Comparison of ENCODE assay signal across 19 mouse cellular contexts in genomic region chr17:5828944-5829343, GRCm38 (mm10). TPM values are rescaled to one million over a fixed set of nuclear protein-coding genes. Genes with fewer than 3 reads are reported as not detected.
A peak's percentile ranks its signal among the peaks of the same experiment; 100 is the strongest.
DNase-seq lines count a peak whose midpoint lies in the region; ATAC-seq lines count a peak whose summit lies in the region.
"Had no signal": no experiment of that assay in that cellular context is flagged by ENCODE, and none has a peak within 500 bp of the region (broad histone marks: within the 10 kb centered on the region; RNA-seq: fewer than 3 reads in every experiment).

No protein-coding gene starts in this region.

- H3K4me3 ChIP-seq in forebrain, embryonic 10.5 days: no peak overlapping the region
- H3K4me3 ChIP-seq in forebrain, embryonic 14.5 days (ENCODE audit: low read depth, low read length): no peak overlapping the region
- no peak overlapping the region for H3K4me3 ChIP-seq in midbrain, embryonic 11.5 days (ENCODE audit: low read depth, low read length)
- no peak overlapping the region for H3K4me3 ChIP-seq in midbrain, embryonic 14.5 days (replicated peaks; ENCODE audit: low read depth, low read length)
- H3K4me3 ChIP-seq in liver, embryonic 11.5 days (ENCODE audit: low read depth, low read length): no peak overlapping the region
- H3K4me3 ChIP-seq: megakaryocyte, embryonic 14.5 days had no signal

- no peak for ATAC-seq in forebrain, embryonic 14.5 days
- ATAC-seq in midbrain, embryonic 11.5 days (ENCODE audit: low FRiP score): no peak
- ATAC-seq in midbrain, embryonic 14.5 days (ENCODE audit: low FRiP score, low TSS enrichment): no peak
- no peak for ATAC-seq in liver, embryonic 11.5 days (replicated peaks; ENCODE audit: low FRiP score)

- peak overlapping the region; percentile 77; the same call in 1 of the 2 replicates for H3K27ac ChIP-seq in forebrain, embryonic 10.5 days
- H3K27ac ChIP-seq in forebrain, embryonic 14.5 days (ENCODE audit: low read depth, low read length): no peak overlapping the region
- H3K27ac ChIP-seq in midbrain, embryonic 11.5 days (ENCODE audit: low read depth, low read length): no peak overlapping the region
- no peak overlapping the region for H3K27ac ChIP-seq in midbrain, embryonic 14.5 days (replicated peaks; ENCODE audit: low read depth, low read length)
- peak overlapping the region; percentile 82 for H3K27ac ChIP-seq in liver, embryonic 11.5 days (ENCODE audit: low read depth, low read length)
- H3K27ac ChIP-seq: forebrain, embryonic 12.5 days; heart, embryonic 15.5 days; hindbrain, postnatal 0 days had no signal

- no peak for DNase-seq in forebrain, embryonic 10.5 days (ENCODE audit: extremely low spot score, low spot score)
- no peak for DNase-seq in forebrain, embryonic 14.5 days (ENCODE audit: low spot score)
- peak; percentile 75 for DNase-seq in midbrain, embryonic 11.5 days (ENCODE audit: low spot score, missing footprints)
- DNase-seq in midbrain, embryonic 14.5 days: no peak
- no peak for DNase-seq in liver, embryonic 11.5 days (ENCODE audit: low spot score)
- DNase-seq in yolk sac, embryonic 10.5 days (ENCODE audit: low spot score): peak; percentile 55
- no peak for DNase-seq in right cerebral cortex, postnatal 10 days (ENCODE audit: low spot score in 2 of 2)
- no peak for DNase-seq in T-cell, adult 2 months (ENCODE audit: low spot score)
- DNase-seq: adrenal gland, postnatal 10 days; cerebellum, adult 11 months; cerebellum, postnatal 14 days; gastrocnemius, postnatal 14 days; lung, adult 18-20 months; thymus, postnatal 36 days had no signal

- peaks cover 33% of the 10 kb centered on the region for H3K4me1 ChIP-seq in forebrain, embryonic 10.5 days
- peaks cover 8% of the 10 kb centered on the region for H3K4me1 ChIP-seq in forebrain, embryonic 14.5 days (ENCODE audit: control insufficient read depth, insufficient read depth, low read length)
- peaks cover 13% of the 10 kb centered on the region for H3K4me1 ChIP-seq in midbrain, embryonic 11.5 days (ENCODE audit: control insufficient read depth, insufficient read depth, low read length)
- H3K4me1 ChIP-seq in midbrain, embryonic 14.5 days (ENCODE audit: control insufficient read depth, insufficient read depth, low read length): peaks cover 11% of the 10 kb centered on the region; the same call in 1 of the 2 replicates
- H3K4me1 ChIP-seq in liver, embryonic 11.5 days (replicated peaks; ENCODE audit: control insufficient read depth, insufficient read depth, low read length): peaks cover 43% of the 10 kb centered on the region

- no peaks in the 10 kb centered on the region for H3K27me3 ChIP-seq in forebrain, embryonic 10.5 days (ENCODE audit: poor library complexity, severe bottlenecking)
- H3K27me3 ChIP-seq in forebrain, embryonic 14.5 days (replicated peaks; ENCODE audit: control insufficient read depth, insufficient read depth, low read length): no peaks in the 10 kb centered on the region
- no peaks in the 10 kb centered on the region for H3K27me3 ChIP-seq in midbrain, embryonic 11.5 days (ENCODE audit: control insufficient read depth, insufficient read depth, low read length)
- H3K27me3 ChIP-seq in midbrain, embryonic 14.5 days (ENCODE audit: control insufficient read depth, insufficient read depth, low read length): no peaks in the 10 kb centered on the region
- no peaks in the 10 kb centered on the region for H3K27me3 ChIP-seq in liver, embryonic 11.5 days (replicated peaks; ENCODE audit: control insufficient read depth, insufficient read depth, low read length)
- H3K27me3 ChIP-seq: forebrain, embryonic 12.5 days; heart, embryonic 15.5 days; megakaryocyte, embryonic 14.5 days had no signal

- no peaks in the 10 kb centered on the region for H3K36me3 ChIP-seq in forebrain, embryonic 10.5 days (replicated peaks)
- H3K36me3 ChIP-seq in forebrain, embryonic 14.5 days (ENCODE audit: control insufficient read depth, insufficient read depth, low read length): no peaks in the 10 kb centered on the region
- H3K36me3 ChIP-seq in midbrain, embryonic 11.5 days (ENCODE audit: control insufficient read depth, insufficient read depth, low read length): no peaks in the 10 kb centered on the region
- H3K36me3 ChIP-seq in midbrain, embryonic 14.5 days (ENCODE audit: control insufficient read depth, insufficient read depth, low read length): no peaks in the 10 kb centered on the region
- no peaks in the 10 kb centered on the region for H3K36me3 ChIP-seq in liver, embryonic 11.5 days (ENCODE audit: control insufficient read depth, insufficient read depth, low read length)
- H3K36me3 ChIP-seq: forebrain, embryonic 12.5 days; heart, embryonic 15.5 days; hindbrain, embryonic 10.5 days had no signal

- no peak overlapping the region for H3K9ac ChIP-seq in forebrain, embryonic 14.5 days (ENCODE audit: low read length)
- H3K9ac ChIP-seq in midbrain, embryonic 11.5 days (ENCODE audit: low read length): no peak overlapping the region
- H3K9ac ChIP-seq in midbrain, embryonic 14.5 days (replicated peaks; ENCODE audit: low read length): no peak overlapping the region
- H3K9ac ChIP-seq in liver, embryonic 11.5 days (ENCODE audit: low read depth, low read length): peak overlapping the region; percentile 32; the same call in 1 of the 2 replicates
- H3K9ac ChIP-seq: heart, embryonic 15.5 days had no signal

- WGBS in forebrain, embryonic 10.5 days: 53% methylated on average over 3 of the region's 3 CpGs
- 57% methylated on average over 3 of the region's 3 CpGs for WGBS in forebrain, embryonic 14.5 days
- WGBS in midbrain, embryonic 11.5 days: 44% methylated on average over 3 of the region's 3 CpGs
- WGBS in midbrain, embryonic 14.5 days: 53% methylated on average over 3 of the region's 3 CpGs
- 19% methylated on average over 3 of the region's 3 CpGs for WGBS in liver, embryonic 11.5 days

- H3K9me3 ChIP-seq in forebrain, embryonic 10.5 days: no peaks in the 10 kb centered on the region
- no peaks in the 10 kb centered on the region for H3K9me3 ChIP-seq in forebrain, embryonic 14.5 days (replicated peaks; ENCODE audit: control insufficient read depth, low read length)
- no peaks in the 10 kb centered on the region for H3K9me3 ChIP-seq in midbrain, embryonic 11.5 days (ENCODE audit: control insufficient read depth, low read length)
- no peaks in the 10 kb centered on the region for H3K9me3 ChIP-seq in midbrain, embryonic 14.5 days (ENCODE audit: control insufficient read depth, low read length)
- H3K9me3 ChIP-seq in liver, embryonic 11.5 days (ENCODE audit: control insufficient read depth, low read length): no peaks in the 10 kb centered on the region
- H3K9me3 ChIP-seq: forebrain, embryonic 12.5 days; heart, embryonic 15.5 days; hindbrain, embryonic 10.5 days had no signal

- no peak overlapping the region for H3K4me2 ChIP-seq in forebrain, embryonic 14.5 days (ENCODE audit: low read length)
- no peak overlapping the region for H3K4me2 ChIP-seq in midbrain, embryonic 11.5 days
- no peak overlapping the region for H3K4me2 ChIP-seq in midbrain, embryonic 14.5 days (ENCODE audit: low read length)
- H3K4me2 ChIP-seq in liver, embryonic 11.5 days: peak overlapping the region; percentile 54

RNA-seq across cellular contexts. Expression of gene Snx9, which starts 12.2 kb away (rescaled TPM):
- 12.9 and 14.8 TPM in 2 replicates for polyA plus RNA-seq in forebrain, embryonic 10.5 days (2016; fragmentation: Nextera tagmentation; extraction: Ambion mirVana)
- 6.7 and 6.8 TPM in 2 replicates for polyA plus RNA-seq in forebrain, embryonic 14.5 days (2014; fragmentation: Nextera tagmentation; extraction: Ambion mirVana)
- 16.7 and 21.7 TPM in 2 replicates for polyA plus RNA-seq in midbrain, embryonic 11.5 days (2014; fragmentation: Nextera tagmentation; extraction: Ambion mirVana)
- polyA plus RNA-seq in midbrain, embryonic 14.5 days (2014; fragmentation: Nextera tagmentation; extraction: Ambion mirVana): 4.5 and 8.3 TPM in 2 replicates
- polyA plus RNA-seq in liver, embryonic 11.5 days (2014; fragmentation: Nextera tagmentation; extraction: Ambion mirVana): 31.2 and 35.4 TPM in 2 replicates

Comparison
In these comparisons a context has a peak if more than half of its experiments do, and no peak if none do; other contexts are left out.
1. DNase-seq: peak in midbrain, embryonic 11.5 days (single experiment) and yolk sac, embryonic 10.5 days (single experiment); none in forebrain, embryonic 10.5 days (single experiment), forebrain, embryonic 14.5 days (single experiment), midbrain, embryonic 14.5 days (single experiment), liver, embryonic 11.5 days (single experiment), right cerebral cortex, postnatal 10 days (0 of 2) and T-cell, adult 2 months (single experiment).
2. H3K27ac ChIP-seq: peak in forebrain, embryonic 10.5 days (single experiment) and liver, embryonic 11.5 days (single experiment); none in forebrain, embryonic 14.5 days (single experiment), midbrain, embryonic 11.5 days (single experiment) and midbrain, embryonic 14.5 days (single experiment).